Mouse (Mus musculus): ENCODE measurements around the gene Mcl1. TPM values are rescaled to one million over a fixed set of nuclear protein-coding genes. Genes with fewer than 3 reads are reported as not detected.
"Not testable (repeated sequence)": the region's sequence is repeated elsewhere in the genome, so short reads cannot be mapped to it uniquely, and the experiment has no call there.

Mcl1 gene
- polyA plus RNA-seq (2015; fragmentation: Nextera tagmentation; extraction: Ambion mirVana) = 81.3 and 91.3 TPM in 2 replicates

- DNase-seq (ENCODE audit: low spot score) = peak; percentile 89
Measured at GRCm38 (mm10) chr3:95658236-95658867, at the start of gene Mcl1. Mcl1 (plus strand) TSS chr3:95658788.

- DNase-seq (ENCODE audit: low spot score) = no peak
Measured at GRCm38 (mm10) chr3:95609195-95609594, 49.4 kb upstream of the Mcl1 start.

- no peak for DNase-seq (ENCODE audit: low spot score)
Measured at GRCm38 (mm10) chr3:95613996-95614395, 44.6 kb upstream of the Mcl1 start.

- DNase-seq (ENCODE audit: low spot score) = no peak
Measured at GRCm38 (mm10) chr3:95618511-95618910, 40.1 kb upstream of the Mcl1 start.

GRCm38 (mm10) chr3:95621241-95621640, 37.3 kb upstream of the Mcl1 start:
- DNase-seq (ENCODE audit: low spot score) = no peak

- DNase-seq (ENCODE audit: low spot score) = not testable (repeated sequence)
Measured at GRCm38 (mm10) chr3:95622421-95622820, 36.2 kb upstream of the Mcl1 start.

- DNase-seq (ENCODE audit: low spot score) = no peak
Measured at GRCm38 (mm10) chr3:95623551-95623950, 35.0 kb upstream of the Mcl1 start.

GRCm38 (mm10) chr3:95623991-95624515, 34.5 kb upstream of the Mcl1 start:
- not testable (repeated sequence) for DNase-seq (ENCODE audit: low spot score)

GRCm38 (mm10) chr3:95624628-95625503, 33.7 kb upstream of the Mcl1 start, which contains the start of gene Ensa:
Ensa (plus strand) TSS chr3:95624993.
- peak; percentile 99 for DNase-seq (ENCODE audit: low spot score)

- no peak for DNase-seq (ENCODE audit: low spot score)
Measured at GRCm38 (mm10) chr3:95627763-95628162, 30.8 kb upstream of the Mcl1 start.

GRCm38 (mm10) chr3:95629755-95630154, 28.8 kb upstream of the Mcl1 start:
- no peak for DNase-seq (ENCODE audit: low spot score)

- DNase-seq (ENCODE audit: low spot score) = no peak
Measured at GRCm38 (mm10) chr3:95630856-95631255, 27.7 kb upstream of the Mcl1 start.

GRCm38 (mm10) chr3:95631304-95631703, 27.3 kb upstream of the Mcl1 start:
- no peak for DNase-seq (ENCODE audit: low spot score)

GRCm38 (mm10) chr3:95632648-95633588, 25.7 kb upstream of the Mcl1 start:
- DNase-seq (ENCODE audit: low spot score) = peak; percentile 59

- no peak for DNase-seq (ENCODE audit: low spot score)
Measured at GRCm38 (mm10) chr3:95635636-95636035, 23.0 kb upstream of the Mcl1 start.

GRCm38 (mm10) chr3:95636072-95636471, 22.5 kb upstream of the Mcl1 start:
- DNase-seq (ENCODE audit: low spot score) = no peak

- DNase-seq (ENCODE audit: low spot score) = no peak
Measured at GRCm38 (mm10) chr3:95639694-95640093, 18.9 kb upstream of the Mcl1 start.

- no peak for DNase-seq (ENCODE audit: low spot score)
Measured at GRCm38 (mm10) chr3:95643097-95643496, 15.5 kb upstream of the Mcl1 start.

GRCm38 (mm10) chr3:95645313-95646235, 13.0 kb upstream of the Mcl1 start:
- peak; percentile 52 for DNase-seq (ENCODE audit: low spot score)

- no peak for DNase-seq (ENCODE audit: low spot score)
Measured at GRCm38 (mm10) chr3:95648016-95648415, 10.6 kb upstream of the Mcl1 start.

Measured in thymus, postnatal 0 days (tissue).